Mouse (Mus musculus) embryonic stem cell, embryonic (primary cell): ENCODE measurements around the gene F12.

Source experiments
- CTCF ChIA-PET, 4 experiments: fragments of 300-600 bp in 2 of 4; fragments of 350-600 bp in 2 of 4; sonication (Branson Sonifier 250); formaldehyde crosslinking; loops; one replicate each; lab custom pipeline; 2022; ENCODE audit warnings: inconsistent platforms in 2 of 4; lab: Charles Lee
- POLR2A ChIA-PET, 4 experiments: fragments of 300-600 bp in 2 of 4; fragments of 350-600 bp in 2 of 4; sonication (Branson Sonifier 250); formaldehyde crosslinking; loops; one replicate each; lab custom pipeline; 2022; ENCODE audit warnings: antibody characterized with exemption in 4 of 4, inconsistent platforms in 1 of 4; lab: Charles Lee

Gene F12

DNA sequence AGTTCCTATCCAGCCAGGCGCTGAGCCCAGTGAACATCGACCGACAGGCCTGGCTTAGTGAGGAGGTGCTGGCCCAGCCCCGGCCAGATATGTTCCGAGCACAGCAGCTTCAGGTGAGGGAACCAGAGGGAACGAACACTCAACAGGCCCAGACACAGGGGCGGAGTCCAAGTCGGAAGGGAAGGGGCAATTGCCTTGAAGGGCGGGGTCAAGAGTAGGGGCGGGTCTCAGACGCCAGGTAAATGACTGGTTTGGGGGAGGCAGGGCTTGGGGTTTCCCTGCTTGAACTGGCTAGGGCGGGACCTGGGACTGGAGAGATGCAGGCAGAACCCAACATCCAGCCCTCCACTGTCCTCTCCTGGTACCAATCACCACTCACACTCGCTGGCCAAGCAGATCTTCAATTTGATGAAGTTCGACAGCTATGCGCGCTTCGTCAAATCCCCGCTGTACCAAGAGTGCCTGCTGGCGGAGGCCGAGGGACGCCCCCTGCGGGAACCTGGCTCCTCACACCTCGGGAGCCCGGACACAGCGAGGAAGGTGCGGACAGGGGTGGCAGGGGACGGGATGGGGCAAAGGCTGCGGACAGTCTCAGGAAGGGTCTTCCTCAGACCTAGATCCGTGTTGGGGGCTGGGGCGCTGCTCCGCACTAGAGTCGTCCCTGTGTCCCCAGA lies 47.5 kb downstream of the F12 start:
- ChIA-PET CTCF (interaction anchor here (0.5 to 1.8 kb wide), 19 partner anchors 11 to 273 kb away, joined by 3 to 11 read pairs (median 4); partner anchors contain the start of genes Ddx46 (in 2 of the 4), Grk6 (in 1 of the 4) and Lman2 (in 1 of the 4)), POLR2A (interaction anchor here in 3 of 4 experiments (0.6 to 1.6 kb wide), 19 partner anchors 10 to 472 kb away, joined by 3 to 13 read pairs (median 4); partner anchors contain the start of genes Lman2 (in 3 of the 3) and Rgs14 (in 1 of the 3))

DNA sequence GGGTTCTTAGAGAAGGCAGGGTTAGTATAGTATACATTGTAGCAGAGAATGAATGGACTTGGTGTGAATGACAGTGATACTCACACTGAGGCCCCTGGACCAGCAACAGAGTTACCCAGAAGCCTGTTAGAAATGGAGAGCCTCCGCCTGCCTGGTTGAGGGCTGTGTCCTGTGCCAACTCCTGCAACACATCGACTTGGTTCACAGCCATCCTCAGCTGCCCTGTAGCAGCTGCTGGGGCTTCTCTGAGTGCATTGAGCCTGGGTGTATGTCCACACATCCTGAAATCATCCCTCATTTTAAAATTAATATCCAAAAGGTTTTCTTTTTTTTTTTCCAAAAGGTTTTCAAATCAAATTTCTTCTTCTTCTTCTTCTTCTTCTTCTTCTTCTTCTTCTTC lies 50.7 kb downstream of the F12 start:
- POLR2A ChIA-PET: interaction anchor here in 1 of 4 experiments (1.4 kb wide), 1 partner anchor 37 kb away, joined by 3 read pairs; no protein-coding TSS in a partner anchor
- CTCF ChIA-PET: no interaction called here

DNA sequence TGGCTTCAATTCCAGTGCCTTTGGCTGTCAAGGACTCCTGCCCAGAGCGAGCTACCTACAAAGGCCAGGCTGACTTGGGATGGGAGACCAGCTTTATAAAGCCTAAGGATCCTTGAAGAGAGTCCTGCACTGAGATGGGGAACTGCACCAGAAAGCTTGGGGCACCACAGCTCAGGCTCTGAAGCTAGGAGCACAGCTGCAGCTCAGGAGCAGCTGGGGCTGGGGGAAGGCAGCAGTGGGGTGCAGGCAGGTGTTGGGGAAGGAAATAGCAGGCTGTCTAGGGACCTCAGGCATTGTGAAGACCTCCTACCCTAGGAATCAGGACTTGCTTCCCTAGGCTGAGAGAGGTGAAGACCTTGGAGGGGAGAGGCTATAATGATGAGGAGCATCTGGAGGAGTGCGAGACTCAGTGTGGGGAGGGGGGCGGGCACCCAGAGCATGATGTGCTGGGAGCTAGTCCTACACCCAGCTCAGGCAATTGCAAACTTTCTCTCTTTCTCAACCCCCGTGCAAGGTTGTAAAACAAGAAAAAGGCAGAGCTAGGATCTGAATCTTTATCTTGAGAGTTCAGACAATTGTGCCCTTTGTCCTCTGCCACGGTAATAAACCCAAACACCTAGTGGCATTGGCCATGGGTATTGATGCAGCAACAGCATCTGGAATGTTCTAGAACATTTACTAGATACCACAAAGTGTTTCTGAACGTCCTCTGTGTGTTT lies 52.2 kb downstream of the F12 start:
- ChIA-PET POLR2A (interaction anchor here in 2 of 4 experiments (0.7 to 1.2 kb wide), 5 partner anchors 10 to 39 kb away, joined by 3 to 4 read pairs (median 3); partner anchors contain the start of gene Lman2 (in 1 of the 2)), CTCF (interaction anchor here in 3 of 4 experiments (0.6 to 0.9 kb wide), 4 partner anchors 16 to 44 kb away, joined by 3 to 9 read pairs (median 3); no protein-coding TSS in a partner anchor)

DNA sequence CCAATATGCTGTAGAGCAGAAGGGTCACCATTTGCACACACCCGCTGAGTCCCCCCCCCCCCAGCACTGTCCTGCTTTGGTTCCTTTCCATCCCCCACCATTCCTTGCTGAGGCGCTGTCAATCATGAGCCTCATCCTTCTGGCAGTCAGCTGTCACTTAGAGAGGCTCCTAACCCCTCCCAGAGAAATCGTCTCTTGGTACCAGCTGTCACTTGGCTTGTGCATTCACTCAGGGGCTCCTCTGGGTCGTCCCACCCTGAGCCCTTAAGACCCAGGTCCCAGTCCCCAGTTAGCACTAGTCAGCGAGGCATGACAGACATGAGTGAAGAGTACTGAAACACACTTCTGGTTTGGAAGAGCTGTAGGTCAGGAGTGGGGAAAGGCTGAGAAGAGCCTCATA lies 54.9 kb downstream of the F12 start:
- POLR2A ChIA-PET: interaction anchor here in 3 of 4 experiments (0.5 to 1.5 kb wide), 5 partner anchors 8 to 119 kb away, joined by 3 to 9 read pairs (median 4); partner anchors contain the start of genes Lman2 (in 2 of the 3) and Mxd3 (in 1 of the 3)
- CTCF ChIA-PET: no interaction called here

DNA sequence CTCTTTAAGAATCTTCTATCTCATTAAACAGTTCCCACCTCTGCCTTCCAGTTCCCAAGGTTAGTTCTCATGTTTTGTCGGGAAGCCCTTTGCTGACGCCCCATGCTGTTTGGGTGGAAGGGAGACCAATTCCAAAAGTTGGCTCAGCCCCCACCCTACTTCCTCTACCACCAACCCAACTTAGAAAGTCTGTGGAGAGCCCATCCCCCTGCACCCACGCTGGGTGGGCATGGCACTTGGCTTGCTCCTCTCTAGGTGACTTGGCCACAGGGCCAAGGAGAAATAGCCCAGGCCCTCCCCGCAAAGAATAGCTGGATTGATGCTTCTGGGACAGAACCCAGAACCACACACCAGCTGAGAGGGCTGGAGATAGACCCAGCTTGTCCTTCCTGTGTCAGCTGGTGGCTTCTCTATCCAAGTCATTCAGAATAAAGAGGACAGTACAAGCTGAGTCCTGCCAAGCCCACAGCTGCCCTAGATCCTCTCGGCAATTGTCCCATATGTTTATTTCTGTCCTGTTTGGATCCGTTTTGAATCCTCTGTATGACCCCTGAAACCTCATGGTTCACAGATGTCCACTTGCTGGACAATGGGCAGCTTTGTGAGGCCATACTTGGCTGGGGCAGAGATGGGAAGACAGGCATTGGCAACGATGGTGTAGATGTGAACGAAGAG lies 55.4 kb downstream of the F12 start:
- POLR2A ChIA-PET: interaction anchor here in 2 of 4 experiments (0.5 to 1.5 kb wide), 5 partner anchors 8 to 118 kb away, joined by 3 to 9 read pairs (median 4); partner anchors contain the start of genes Lman2 (in 1 of the 2) and Mxd3 (in 1 of the 2)

DNA sequence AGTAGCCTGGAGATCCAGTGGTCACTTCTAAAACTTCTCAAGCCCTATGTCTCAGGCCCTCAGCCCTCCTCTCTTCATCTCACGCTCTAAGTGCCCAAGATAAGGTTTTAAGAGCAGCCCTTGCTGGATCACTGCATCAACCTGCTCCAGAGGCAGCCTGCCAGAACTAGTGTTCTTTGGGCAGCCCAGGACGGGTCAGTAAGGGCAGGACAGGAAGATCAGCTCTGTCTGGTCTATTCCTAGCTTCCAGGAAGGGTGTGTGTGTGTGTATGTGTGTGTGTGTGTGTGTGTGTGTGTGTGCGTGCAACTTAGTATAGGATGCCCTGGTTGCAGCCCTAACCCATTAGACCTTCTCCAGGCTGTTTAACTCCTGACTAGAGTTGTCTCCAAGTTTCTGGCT lies 56.4 kb downstream of the F12 start:
- CTCF ChIA-PET: interaction anchor here in 1 of 4 experiments (0.7 kb wide), 1 partner anchor 22 kb away, joined by 3 read pairs; no protein-coding TSS in a partner anchor
- POLR2A ChIA-PET: interaction anchor here in 1 of 4 experiments (1.0 to 1.9 kb wide), 4 partner anchors 9 to 167 kb away, joined by 3 to 5 read pairs (median 4); partner anchors contain the start of gene Ddx41

More for the DNA sequence above, 55.4 kb downstream of the F12 start:
- CTCF ChIA-PET: no interaction called here

DNA sequence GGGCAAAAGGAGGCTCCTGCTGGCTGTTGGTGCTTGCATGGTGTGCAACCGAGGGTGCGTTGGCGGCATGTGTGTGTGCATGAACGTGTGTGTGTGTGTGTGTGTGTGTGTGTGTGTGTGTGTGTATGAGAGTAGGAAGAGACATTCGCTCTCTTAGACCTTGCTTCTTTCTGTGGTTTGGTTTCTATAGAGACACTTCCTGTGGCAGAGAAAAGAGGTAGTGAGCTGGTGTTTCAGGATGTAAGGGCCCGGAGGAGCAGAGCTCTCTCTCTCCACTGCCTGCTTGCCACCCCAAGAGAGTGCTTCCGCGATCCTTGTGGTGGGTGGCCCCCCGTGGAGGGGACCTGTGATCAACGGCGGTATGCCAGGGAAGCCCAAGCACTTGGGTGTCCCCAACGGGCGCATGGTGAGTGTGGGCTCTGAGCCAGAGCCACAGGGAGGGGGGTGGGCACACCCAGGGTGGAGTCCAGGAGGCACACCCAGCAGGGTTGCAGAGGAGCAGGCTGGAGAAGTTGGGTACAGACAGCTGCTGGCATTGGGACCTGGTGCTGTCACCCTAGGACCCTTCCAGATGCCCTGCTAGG lies 57.0 kb downstream of the F12 start, which contains the start of gene Rgs14:
TSS of gene Rgs14 (plus strand) at position 202 of the 584 bp plus-strand sequence.
- ChIA-PET POLR2A (interaction anchor here in 2 of 4 experiments (0.6 to 1.9 kb wide), 5 partner anchors 9 to 167 kb away, joined by 3 to 8 read pairs (median 4); partner anchors contain the start of genes Ddx41 (in 1 of the 2) and Grk6 (in 1 of the 2)), CTCF (interaction anchor here in 1 of 4 experiments (0.7 to 1.4 kb wide), 2 partner anchors 23 to 40 kb away, joined by 3 to 6 read pairs; partner anchors contain the start of gene Mxd3)

DNA sequence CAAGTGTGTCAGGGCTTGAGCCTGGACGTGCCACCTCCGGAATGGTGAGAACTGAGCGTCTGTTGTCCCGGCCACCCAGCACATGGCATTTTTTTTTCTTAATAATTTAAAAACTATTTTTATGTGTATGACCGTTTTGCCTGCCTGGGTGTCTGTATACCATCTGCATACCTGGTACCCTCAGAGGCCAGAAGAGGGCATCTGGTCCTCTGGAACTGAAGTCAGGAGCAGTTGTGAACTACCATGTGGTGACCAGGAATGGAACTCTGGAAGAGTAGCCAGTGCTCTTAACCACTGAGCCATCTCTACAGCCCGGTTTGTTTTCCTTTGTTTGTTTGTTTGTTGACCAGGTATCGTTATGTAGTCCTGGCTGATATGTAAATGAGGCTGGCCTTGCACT lies 58.2 kb downstream of the F12 start:
- ChIA-PET CTCF (interaction anchor here in 1 of 4 experiments (1.4 kb wide), 1 partner anchor 39 kb away, joined by 6 read pairs; the partner anchor contains the start of gene Mxd3), POLR2A (interaction anchor here in 2 of 4 experiments (0.6 to 1.9 kb wide), 2 partner anchors 10 to 169 kb away, joined by 3 to 5 read pairs; no protein-coding TSS in a partner anchor)
